Mouse (Mus musculus) neural tube, embryonic 15.5 days (tissue): ENCODE results near the gene Zfp965. TPM values are rescaled to one million over a fixed set of nuclear protein-coding genes. Genes with fewer than 3 reads are reported as not detected.
"Not testable (repeated sequence)": the region's sequence is repeated elsewhere in the genome, so short reads cannot be mapped to it uniquely, and the experiment has no call there.

Experiments
- ATAC-seq: fragments of 200-750 bp; cut with Nextera tagmentation; 2 replicates; pipeline ENCODE4 v1.8.0; 2017; ENCODE audit warnings: mild to moderate bottlenecking, moderate TSS enrichment, moderate library complexity; ENCODE audit not compliant: low FRiP score
- H3K27ac ChIP-seq: fragments of 300-500 bp; sonication (generic); replicated peaks from 2 replicates; pipeline ENCODE4 v1.5.1; 2015; ENCODE audit warnings: mild to moderate bottlenecking, inconsistent platforms
- H3K27me3 ChIP-seq: fragments of 300-500 bp; sonication (generic); replicated peaks from 2 replicates; pipeline ENCODE4 v1.6.1; 2015; ENCODE audit warnings: inconsistent platforms
- H3K36me3 ChIP-seq: fragments of 300-500 bp; sonication (generic); 2 replicates; pipeline ENCODE4 v1.6.1; 2015; ENCODE audit warnings: inconsistent platforms
- H3K4me1 ChIP-seq: fragments of 300-500 bp; sonication (generic); 2 replicates; pipeline ENCODE4 v1.6.1; 2015; ENCODE audit warnings: inconsistent platforms
- H3K4me2 ChIP-seq: fragments of 300-500 bp; sonication (generic); 2 replicates; pipeline ENCODE4 v1.6.1; 2015; ENCODE audit warnings: inconsistent platforms, mild to moderate bottlenecking, moderate library complexity
- H3K4me3 ChIP-seq: fragments of 300-500 bp; sonication (generic); replicated peaks from 2 replicates; pipeline ENCODE4 v1.5.1; 2015; ENCODE audit warnings: mild to moderate bottlenecking, inconsistent platforms
- H3K9ac ChIP-seq: fragments of 300-500 bp; sonication (generic); replicated peaks from 2 replicates; pipeline ENCODE4 v1.6.1; 2015; ENCODE audit warnings: mild to moderate bottlenecking, inconsistent platforms
- H3K9me3 ChIP-seq: fragments of 300-500 bp; sonication (generic); replicated peaks from 2 replicates; pipeline ENCODE4 v1.6.1; 2016; ENCODE audit warnings: inconsistent platforms
- WGBS: fragments of 180-500 bp; shearing (Covaris S2); methylation state at CpG from one replicate; pipeline ENCODE4 v1.1.7; 2015; ENCODE audit warnings: mixed read lengths; 5-methylcytosine and 5-hydroxymethylcytosine counted together
- polyA plus RNA-seq: library from polyadenylated mRNA; unstranded; fragments of >200 nt; fragmentation: Nextera tagmentation; extraction: Ambion mirVana; gene quantifications from 2 replicates; pipeline ENCODE4 v1.2.1, GENCODE M21; 2015

Zfp965 gene
- polyA plus RNA-seq = 9.0 TPM in 1 of 2 replicates, not detected in the other

GRCm38 (mm10) chr2:175469685-175470084 is at the start of gene Zfp965:
TSS of gene Zfp965 (plus strand) at chr2:175469985.
- H3K4me3 ChIP-seq, H3K4me2 ChIP-seq, H3K27me3 ChIP-seq, H3K36me3 ChIP-seq, H3K4me1 ChIP-seq, H3K9me3 ChIP-seq, ATAC-seq, H3K9ac ChIP-seq, H3K27ac ChIP-seq: not testable (repeated sequence)
- no CpG with 5 or more reads among the region's 6 CpGs for WGBS

- not testable (repeated sequence) for ATAC-seq, H3K36me3 ChIP-seq, H3K4me1 ChIP-seq, H3K4me3 ChIP-seq, H3K27ac ChIP-seq, H3K4me2 ChIP-seq, H3K27me3 ChIP-seq, H3K9me3 ChIP-seq, H3K9ac ChIP-seq
- WGBS = no CpG with 5 or more reads among the region's 4 CpGs
Measured at GRCm38 (mm10) chr2:175435707-175436106, 34.1 kb upstream of the Zfp965 start, which contains the start of gene Gm4724. TSS of gene Gm4724 (minus strand) at chr2:175435807.

Other genes with a start within 250 kb of the Zfp965 start
- gene Gm14440, start 194.9 kb upstream of the Zfp965 start, polyA plus RNA-seq = 0.05 and 3.2 TPM in 2 replicates
- gene Gm4631, start 131.8 kb upstream of the Zfp965 start, polyA plus RNA-seq = 16.9 and 17.0 TPM in 2 replicates
- gene Zfp968, start 97.5 kb upstream of the Zfp965 start, polyA plus RNA-seq = 3.4 and 5.9 TPM in 2 replicates
- 14.8 and 24.7 TPM in 2 replicates for gene Gm4724, start 34.2 kb upstream of the Zfp965 start, polyA plus RNA-seq
- not detected in 2 replicates for gene Gm11007, start 174.0 kb downstream of the Zfp965 start, polyA plus RNA-seq
- gene Zfp969, start 233.7 kb downstream of the Zfp965 start, polyA plus RNA-seq = 9.8 and 13.8 TPM in 2 replicates